Mouse (Mus musculus): Measurements from ENCODE around the gene Arsg. TPM values are rescaled to one million over a fixed set of nuclear protein-coding genes. Genes with fewer than 3 reads are reported as not detected.

Gene Arsg
- polyA plus RNA-seq, 1 experiment, result 5.1 TPM

- WGBS, result 29% methylated on average over 16 of the region's 16 CpGs
- H3K4me3 ChIP-seq (ENCODE audit: extremely low read depth, insufficient read depth, insufficient read length), result no peak overlapping the region
- no peaks in the 10 kb centered on the region for H3K36me3 ChIP-seq (ENCODE audit: control insufficient read depth, insufficient read depth, low read length)
- no peak overlapping the region; the same call in 1 of the 2 replicates for H3K27ac ChIP-seq (ENCODE audit: insufficient read depth, low read length)
- H3K4me1 ChIP-seq (ENCODE audit: control insufficient read depth, insufficient read depth, insufficient read length), result peaks cover 6% of the 10 kb centered on the region; the same call in 1 of the 2 replicates
- DNase-seq (ENCODE audit: low read depth in 1 of 2, low spot score in 2 of 2), result no peak
- H3K27me3 ChIP-seq (ENCODE audit: control insufficient read depth, insufficient read depth, low read length), result no peaks in the 10 kb centered on the region
- TF ChIP-seq CTCF (IDR thresholded peaks at IDR 0.05; ENCODE audit: extremely low read depth, insufficient read depth, insufficient read length, insufficient replicate concordance), result no peak
- TF ChIP-seq POLR2A (IDR thresholded peaks at IDR 0.05; ENCODE audit: low read depth, low read length), result no peak
Observed at GRCm38 (mm10) chr11:109479575-109480285, 6.6 kb downstream of the Arsg start.

- Histone ChIP-seq H3K4me1 (ENCODE audit: control insufficient read depth, insufficient read depth, insufficient read length) (peaks cover 6% of the 10 kb centered on the region; the same call in 1 of the 2 replicates), H3K27ac (ENCODE audit: insufficient read depth, low read length) (no peak overlapping the region), H3K4me3 (ENCODE audit: extremely low read depth, insufficient read depth, insufficient read length) (no peak overlapping the region), H3K36me3 (ENCODE audit: control insufficient read depth, insufficient read depth, low read length) (no peaks in the 10 kb centered on the region), H3K27me3 (ENCODE audit: control insufficient read depth, insufficient read depth, low read length) (no peaks in the 10 kb centered on the region)
- WGBS, result 48% methylated on average over 8 of the region's 8 CpGs
- DNase-seq (ENCODE audit: low read depth in 1 of 2, low spot score in 2 of 2), result no peak
- TF ChIP-seq CTCF (IDR thresholded peaks at IDR 0.05; ENCODE audit: extremely low read depth, insufficient read depth, insufficient read length, insufficient replicate concordance), result no peak
- TF ChIP-seq POLR2A (IDR thresholded peaks at IDR 0.05; ENCODE audit: low read depth, low read length), result no peak
Observed at GRCm38 (mm10) chr11:109480440-109480839, 7.3 kb downstream of the Arsg start.

- no peak for TF ChIP-seq POLR2A (IDR thresholded peaks at IDR 0.05; ENCODE audit: low read depth, low read length)
- Histone ChIP-seq H3K27me3 (ENCODE audit: control insufficient read depth, insufficient read depth, low read length) (no peaks in the 10 kb centered on the region), H3K27ac (ENCODE audit: insufficient read depth, low read length) (no peak overlapping the region), H3K36me3 (ENCODE audit: control insufficient read depth, insufficient read depth, low read length) (no peaks in the 10 kb centered on the region), H3K4me1 (ENCODE audit: control insufficient read depth, insufficient read depth, insufficient read length) (no peaks in the 10 kb centered on the region), H3K4me3 (ENCODE audit: extremely low read depth, insufficient read depth, insufficient read length) (no peak overlapping the region)
- no peak for DNase-seq (ENCODE audit: low read depth in 1 of 2, low spot score in 2 of 2)
- 93% methylated on average over 15 of the region's 15 CpGs for WGBS
Observed at GRCm38 (mm10) chr11:109485398-109486045, 12.3 kb downstream of the Arsg start.

GRCm38 (mm10) chr11:109487111-109487510 lies 13.9 kb downstream of the Arsg start:
- 90% methylated on average over 1 of the region's 1 CpGs for WGBS
- Histone ChIP-seq H3K4me3 (ENCODE audit: extremely low read depth, insufficient read depth, insufficient read length) (no peak overlapping the region), H3K36me3 (ENCODE audit: control insufficient read depth, insufficient read depth, low read length) (no peaks in the 10 kb centered on the region), H3K4me1 (ENCODE audit: control insufficient read depth, insufficient read depth, insufficient read length) (no peaks in the 10 kb centered on the region), H3K27ac (ENCODE audit: insufficient read depth, low read length) (no peak overlapping the region), H3K27me3 (ENCODE audit: control insufficient read depth, insufficient read depth, low read length) (no peaks in the 10 kb centered on the region)
- DNase-seq (ENCODE audit: low read depth in 1 of 2, low spot score in 2 of 2), result no peak
- TF ChIP-seq POLR2A (IDR thresholded peaks at IDR 0.05; ENCODE audit: low read depth, low read length), result no peak

GRCm38 (mm10) chr11:109487991-109488684 lies 15.0 kb downstream of the Arsg start:
- H3K27me3 ChIP-seq (ENCODE audit: control insufficient read depth, insufficient read depth, low read length), result no peaks in the 10 kb centered on the region
- no peaks in the 10 kb centered on the region for H3K36me3 ChIP-seq (ENCODE audit: control insufficient read depth, insufficient read depth, low read length)
- H3K4me1 ChIP-seq (ENCODE audit: control insufficient read depth, insufficient read depth, insufficient read length), result no peaks in the 10 kb centered on the region
- 58% methylated on average over 10 of the region's 10 CpGs for WGBS
- DNase-seq (ENCODE audit: low read depth in 1 of 2, low spot score in 2 of 2), result no peak
- TF ChIP-seq CTCF (IDR thresholded peaks at IDR 0.05; ENCODE audit: extremely low read depth, insufficient read depth, insufficient read length, insufficient replicate concordance), result no peak
- no peak for TF ChIP-seq POLR2A (IDR thresholded peaks at IDR 0.05; ENCODE audit: low read depth, low read length)
- no peak overlapping the region for H3K4me3 ChIP-seq (ENCODE audit: extremely low read depth, insufficient read depth, insufficient read length)
- H3K27ac ChIP-seq (ENCODE audit: insufficient read depth, low read length), result no peak overlapping the region

GRCm38 (mm10) chr11:109489763-109490162 lies 16.6 kb downstream of the Arsg start:
- TF ChIP-seq CTCF (IDR thresholded peaks at IDR 0.05; ENCODE audit: extremely low read depth, insufficient read depth, insufficient read length, insufficient replicate concordance) (no peak), POLR2A (IDR thresholded peaks at IDR 0.05; ENCODE audit: low read depth, low read length) (no peak)
- Histone ChIP-seq H3K27me3 (ENCODE audit: control insufficient read depth, insufficient read depth, low read length) (no peaks in the 10 kb centered on the region), H3K4me1 (ENCODE audit: control insufficient read depth, insufficient read depth, insufficient read length) (peaks cover 4% of the 10 kb centered on the region; the same call in 1 of the 2 replicates), H3K4me3 (ENCODE audit: extremely low read depth, insufficient read depth, insufficient read length) (no peak overlapping the region), H3K27ac (ENCODE audit: insufficient read depth, low read length) (no peak overlapping the region), H3K36me3 (ENCODE audit: control insufficient read depth, insufficient read depth, low read length) (no peaks in the 10 kb centered on the region)
- no peak for DNase-seq (ENCODE audit: low read depth in 1 of 2, low spot score in 2 of 2)
- WGBS, result 73% methylated on average over 2 of the region's 2 CpGs

All from spleen, adult 2 months (tissue).